17 mouse cellular contexts compared by ENCODE assay signal in genomic region chr4:45824049-45824760, GRCm38 (mm10). TPM values are rescaled to one million over a fixed set of nuclear protein-coding genes. Genes with fewer than 3 reads are reported as not detected.
DNase-seq lines count a peak whose midpoint lies in the region; ATAC-seq and TF ChIP-seq lines count a peak whose summit lies in the region.
"Had no signal": no experiment of that assay in that cellular context is flagged by ENCODE, and none has a peak within 500 bp of the region (broad histone marks: within the 10 kb centered on the region; RNA-seq: fewer than 3 reads in every experiment).

No protein-coding gene starts in this region.

- intact Hi-C loops in heart, postnatal 36 days (cut with DNase I) = no loop called here

- peak overlapping the region; percentile 52 for H3K9ac ChIP-seq in hindbrain, embryonic 16.5 days (ENCODE audit: low read depth, low read length)
- H3K9ac ChIP-seq in neural tube, embryonic 11.5 days (ENCODE audit: low read length) = peak overlapping the region; percentile 79
- H3K9ac ChIP-seq: kidney, embryonic 15.5 days; liver, postnatal 0 days; stomach, embryonic 15.5 days had no signal

- H3K27me3 ChIP-seq in heart, embryonic 10.5 days (ENCODE audit: insufficient read depth, poor library complexity, severe bottlenecking) = peaks cover 72% of the 10 kb centered on the region
- peaks cover 75% of the 10 kb centered on the region for H3K27me3 ChIP-seq in forebrain, embryonic 10.5 days (ENCODE audit: poor library complexity, severe bottlenecking)
- H3K27me3 ChIP-seq in hindbrain, embryonic 16.5 days (replicated peaks; ENCODE audit: control insufficient read depth, insufficient read depth, low read length) = peaks cover 6% of the 10 kb centered on the region
- peaks cover 38% of the 10 kb centered on the region for H3K27me3 ChIP-seq in neural tube, embryonic 11.5 days (ENCODE audit: control insufficient read depth, insufficient read depth, low read length)

- no peaks in the 10 kb centered on the region for H3K9me3 ChIP-seq in heart, embryonic 10.5 days
- H3K9me3 ChIP-seq in forebrain, embryonic 10.5 days = no peaks in the 10 kb centered on the region
- H3K9me3 ChIP-seq in hindbrain, embryonic 16.5 days (ENCODE audit: control insufficient read depth, low read length) = no peaks in the 10 kb centered on the region
- H3K9me3 ChIP-seq in neural tube, embryonic 11.5 days (ENCODE audit: control insufficient read depth, low read length) = no peaks in the 10 kb centered on the region
- H3K9me3 ChIP-seq: kidney, embryonic 15.5 days; stomach, embryonic 15.5 days had no signal

- peak overlapping the region; percentile 66 for H3K4me3 ChIP-seq in heart, embryonic 10.5 days
- H3K4me3 ChIP-seq in forebrain, embryonic 10.5 days = peak overlapping the region; percentile 65
- peak overlapping the region; percentile 66 for H3K4me3 ChIP-seq in hindbrain, embryonic 16.5 days (ENCODE audit: low read length)
- peak overlapping the region; percentile 57 for H3K4me3 ChIP-seq in neural tube, embryonic 11.5 days (ENCODE audit: low read depth, low read length)
- no peak overlapping the region for H3K4me3 ChIP-seq in lung, adult 2 months (replicated peaks; ENCODE audit: extremely low read depth, low read depth, low read length)
- H3K4me3 ChIP-seq: kidney, embryonic 15.5 days; stomach, embryonic 15.5 days had no signal

- peak overlapping the region; percentile 73 for H3K4me2 ChIP-seq in hindbrain, embryonic 16.5 days (ENCODE audit: low read length)
- peak overlapping the region; percentile 60 for H3K4me2 ChIP-seq in neural tube, embryonic 11.5 days (ENCODE audit: low read depth)
- H3K4me2 ChIP-seq: kidney, embryonic 15.5 days; stomach, embryonic 15.5 days had no signal

- TF ChIP-seq POLR2A in lung, adult 2 months (IDR thresholded peaks at IDR 0.05; ENCODE audit: borderline replicate concordance, extremely low read depth, low read depth, low read length) = no peak

- no peak for TF ChIP-seq CTCF in lung, adult 2 months (IDR thresholded peaks at IDR 0.05; ENCODE audit: insufficient read depth, low read length)

- peak; percentile 55 for ATAC-seq in hindbrain, embryonic 16.5 days
- ATAC-seq in neural tube, embryonic 11.5 days (ENCODE audit: insufficient read depth, low FRiP score, low TSS enrichment) = peak; percentile 46
- ATAC-seq: liver, postnatal 0 days had no signal

- H3K36me3 ChIP-seq in heart, embryonic 10.5 days = peaks cover 2% of the 10 kb centered on the region; the same call in 1 of the 2 replicates
- peaks cover 16% of the 10 kb centered on the region for H3K36me3 ChIP-seq in forebrain, embryonic 10.5 days (replicated peaks)
- H3K36me3 ChIP-seq in hindbrain, embryonic 16.5 days (ENCODE audit: control insufficient read depth, insufficient read depth, low read length) = no peaks in the 10 kb centered on the region
- H3K36me3 ChIP-seq in neural tube, embryonic 11.5 days (ENCODE audit: control insufficient read depth, insufficient read depth, low read length) = no peaks in the 10 kb centered on the region
- H3K36me3 ChIP-seq: kidney, embryonic 15.5 days; stomach, embryonic 15.5 days had no signal

- peak overlapping the region; percentile 85 for H3K27ac ChIP-seq in heart, embryonic 10.5 days
- peak overlapping the region; percentile 90 for H3K27ac ChIP-seq in forebrain, embryonic 10.5 days
- H3K27ac ChIP-seq in hindbrain, embryonic 16.5 days (ENCODE audit: low read depth, low read length) = peak overlapping the region; percentile 88
- H3K27ac ChIP-seq in neural tube, embryonic 11.5 days (ENCODE audit: low read depth, low read length) = peak overlapping the region; percentile 86
- H3K27ac ChIP-seq: kidney, embryonic 15.5 days; stomach, embryonic 15.5 days had no signal

- peaks cover 75% of the 10 kb centered on the region for H3K4me1 ChIP-seq in heart, embryonic 10.5 days
- peaks cover 92% of the 10 kb centered on the region for H3K4me1 ChIP-seq in forebrain, embryonic 10.5 days
- peaks cover 35% of the 10 kb centered on the region for H3K4me1 ChIP-seq in hindbrain, embryonic 16.5 days (ENCODE audit: control insufficient read depth, insufficient read depth, low read depth, low read length)
- H3K4me1 ChIP-seq in neural tube, embryonic 11.5 days (ENCODE audit: control insufficient read depth, insufficient read depth, low read length) = peaks cover 31% of the 10 kb centered on the region
- H3K4me1 ChIP-seq in lung, adult 2 months (ENCODE audit: control insufficient read depth, insufficient read depth, low read length) = no peaks in the 10 kb centered on the region

- peak; percentile 90 for DNase-seq in heart, embryonic 10.5 days (ENCODE audit: low spot score)
- DNase-seq in heart, postnatal 36 days = no peak
- peak; percentile 55 for DNase-seq in forebrain, embryonic 10.5 days (ENCODE audit: extremely low spot score, low spot score)
- peak; percentile 76 for DNase-seq in neural tube, embryonic 11.5 days (ENCODE audit: low spot score)
- DNase-seq in spleen, postnatal 14 days (ENCODE audit: low spot score in 2 of 2) = no peak
- no peak for DNase-seq in spleen, adult 18-20 months
- no peak for DNase-seq in lung, adult 2 months
- DNase-seq: cerebellum, adult 11-12 months; heart, postnatal 14 days; liver, postnatal 0 days; right cerebral cortex, adult 18-20 months had no signal

- WGBS in heart, embryonic 10.5 days = 5% methylated on average over 10 of the region's 10 CpGs
- 5% methylated on average over 10 of the region's 10 CpGs for WGBS in forebrain, embryonic 10.5 days
- 2% methylated on average over 10 of the region's 10 CpGs for WGBS in hindbrain, embryonic 16.5 days
- WGBS in neural tube, embryonic 11.5 days = 3% methylated on average over 10 of the region's 10 CpGs
- WGBS in lung, adult 2 months = 19% methylated on average over 10 of the region's 10 CpGs

RNA-seq across cellular contexts. Expression of gene Igfbpl1, which starts 2.5 kb away (rescaled TPM):
- polyA plus RNA-seq in heart, embryonic 10.5 days (2016; fragmentation: Nextera tagmentation; extraction: Ambion mirVana) = 7.4 and 15.7 TPM in 2 replicates
- under 1 TPM; 0.35 to 0.53 TPM for total RNA-seq in heart, postnatal 36 days (2021)
- polyA plus RNA-seq in forebrain, embryonic 10.5 days (2016; fragmentation: Nextera tagmentation; extraction: Ambion mirVana) = 16.7 and 18.7 TPM in 2 replicates
- 20.2 and 27.3 TPM in 2 replicates for polyA plus RNA-seq in hindbrain, embryonic 16.5 days (2015; fragmentation: Nextera tagmentation; extraction: Ambion mirVana)
- polyA plus RNA-seq in neural tube, embryonic 11.5 days (2014; fragmentation: Nextera tagmentation; extraction: Ambion mirVana) = 76.8 and 90.4 TPM in 2 replicates
- 0.18 and 0.28 TPM in 2 replicates for polyA plus RNA-seq in lung, adult 2 months (2012; rRNA removed)
- total RNA-seq: MEL; monocyte, adult 5-6 weeks had no signal
- polyA plus RNA-seq: liver, postnatal 0 days had no signal

RNA-seq across cellular contexts. Expression of gene Stra6l, which starts 24.3 kb away (rescaled TPM):
- polyA plus RNA-seq in heart, embryonic 10.5 days (2016; fragmentation: Nextera tagmentation; extraction: Ambion mirVana) = 0.21 and 0.55 TPM in 2 replicates
- total RNA-seq in heart, postnatal 36 days (2021) = not detected
- polyA plus RNA-seq in forebrain, embryonic 10.5 days (2016; fragmentation: Nextera tagmentation; extraction: Ambion mirVana) = 0.07 and 0.16 TPM in 2 replicates
- 0.29 and 0.36 TPM in 2 replicates for polyA plus RNA-seq in hindbrain, embryonic 16.5 days (2015; fragmentation: Nextera tagmentation; extraction: Ambion mirVana)
- 6.3 and 7.2 TPM in 2 replicates for polyA plus RNA-seq in neural tube, embryonic 11.5 days (2014; fragmentation: Nextera tagmentation; extraction: Ambion mirVana)
- polyA plus RNA-seq in lung, adult 2 months (2012; rRNA removed) = 0.66 and 1.2 TPM in 2 replicates
- total RNA-seq: heart, postnatal 14 days; left cerebral cortex, postnatal 10 days; MEL had no signal

RNA-seq across cellular contexts. Expression of gene Aldh1b1, which starts 25.4 kb away (rescaled TPM):
- 46.1 and 80.9 TPM in 2 replicates for polyA plus RNA-seq in heart, embryonic 10.5 days (2016; fragmentation: Nextera tagmentation; extraction: Ambion mirVana)
- total RNA-seq in heart, postnatal 36 days (2021) = 10 to 100 TPM; 12.4 to 13.0 TPM
- polyA plus RNA-seq in forebrain, embryonic 10.5 days (2016; fragmentation: Nextera tagmentation; extraction: Ambion mirVana) = 3.6 and 4.3 TPM in 2 replicates
- polyA plus RNA-seq in hindbrain, embryonic 16.5 days (2015; fragmentation: Nextera tagmentation; extraction: Ambion mirVana) = 20.8 and 22.5 TPM in 2 replicates
- 4.1 and 4.6 TPM in 2 replicates for polyA plus RNA-seq in neural tube, embryonic 11.5 days (2014; fragmentation: Nextera tagmentation; extraction: Ambion mirVana)
- 3.1 and 3.9 TPM in 2 replicates for polyA plus RNA-seq in lung, adult 2 months (2012; rRNA removed)

Comparison
In these comparisons a context has a peak if more than half of its experiments do, and no peak if none do; other contexts are left out.
1. DNase-seq: peak in heart, embryonic 10.5 days (single experiment), forebrain, embryonic 10.5 days (single experiment) and neural tube, embryonic 11.5 days (single experiment); none in heart, postnatal 36 days (0 of 2), spleen, postnatal 14 days (0 of 2), spleen, adult 18-20 months (0 of 2) and lung, adult 2 months (single experiment).
2. Peak in every context shown above with its lines, with median percentiles within 50 percentile points of each other: H3K27ac ChIP-seq.